Mouse (Mus musculus) monocyte, adult 2 months (primary cell): ENCODE measurements at regions not wholly inside any gene's neighbourhood (a gene's known extent, or its start where the extent isn't known, plus 50 kb on each side); places are given as distances from the start of the nearest gene placed in this dataset.

ENCODE experiments used
- DNase-seq, 2 experiments: peaks; one replicate each; pipeline ENCODE4 v3.0.0; 2022; ENCODE audit warnings: low spot score in 2 of 2, low read depth in 1 of 2

DNA sequence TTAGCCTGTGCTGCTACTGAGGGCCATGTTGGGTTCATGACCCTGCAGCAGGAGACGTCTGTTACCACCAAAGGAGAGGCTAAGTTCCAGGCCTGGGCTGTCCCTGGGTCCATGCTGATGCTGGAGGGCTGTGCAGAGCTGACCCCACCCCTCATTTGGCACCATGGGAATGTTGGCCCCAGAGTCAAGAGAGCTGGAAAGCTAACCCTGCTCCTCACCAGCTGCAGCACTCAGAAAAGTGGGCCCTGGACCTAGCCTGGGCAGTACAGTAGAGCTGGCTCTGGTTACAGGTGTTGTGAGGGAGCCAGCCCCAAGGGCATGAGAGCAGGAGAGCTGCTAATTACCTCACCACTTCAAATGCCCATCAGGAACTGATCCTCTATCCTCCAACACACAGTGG lies 500.9 kb upstream of the Nr5a2 start:
- DNase-seq = no peak

DNA sequence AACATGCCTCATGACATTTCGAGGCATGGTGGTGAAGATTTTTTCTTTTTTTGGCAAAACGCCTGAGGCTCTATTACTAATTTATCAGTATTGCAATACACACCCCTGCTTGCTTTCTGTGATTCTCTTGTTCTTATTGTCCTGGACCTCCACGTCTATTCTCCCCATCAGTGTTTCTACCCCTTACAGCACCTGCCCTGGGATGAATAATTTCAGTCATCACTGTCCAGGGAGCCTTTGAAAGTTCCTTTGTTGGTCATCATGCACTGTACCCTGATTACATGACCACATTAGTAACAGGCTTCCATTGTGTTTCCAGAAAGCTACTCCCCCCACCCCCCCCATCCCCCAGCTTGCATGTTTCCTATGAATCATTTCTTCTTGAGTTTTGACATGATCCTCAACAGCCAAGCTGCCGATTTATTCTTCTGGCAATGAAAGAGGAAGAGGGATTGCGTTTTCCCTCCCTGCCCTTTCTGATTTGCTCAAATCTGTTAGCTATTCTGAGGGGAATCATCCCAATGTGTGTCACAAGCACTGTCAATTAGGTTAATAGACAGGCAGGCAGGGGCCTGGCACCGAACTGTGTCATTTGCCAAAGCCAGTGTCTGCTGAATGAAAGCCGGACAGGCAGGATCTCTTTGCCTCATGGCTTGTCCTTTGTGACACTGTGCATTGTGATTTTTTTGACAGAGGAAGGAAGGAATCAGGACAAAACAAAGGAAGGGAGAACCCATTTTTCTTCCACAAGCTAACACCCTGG lies 493.4 kb upstream of the Nr5a2 start:
- DNase-seq = no peak

DNA sequence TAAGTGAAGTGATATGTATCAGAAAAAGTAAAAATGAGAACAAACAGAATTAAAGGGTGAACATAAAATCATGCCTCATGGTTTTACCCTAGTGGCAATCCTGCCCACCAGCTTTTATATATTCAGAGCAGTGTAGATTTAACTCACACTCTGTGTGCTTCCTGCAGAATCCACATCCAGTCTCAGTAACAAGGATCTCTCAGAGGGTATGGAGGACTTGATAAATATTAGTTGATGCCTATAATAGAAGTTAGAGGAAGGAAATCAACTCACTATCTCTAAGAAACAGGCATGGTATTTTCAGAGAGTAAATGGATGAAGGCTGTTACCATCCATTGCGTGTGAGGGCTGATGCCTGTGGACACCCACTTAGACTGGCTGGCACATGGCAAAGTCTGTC lies 492.5 kb upstream of the Nr5a2 start:
- DNase-seq = no peak

DNA sequence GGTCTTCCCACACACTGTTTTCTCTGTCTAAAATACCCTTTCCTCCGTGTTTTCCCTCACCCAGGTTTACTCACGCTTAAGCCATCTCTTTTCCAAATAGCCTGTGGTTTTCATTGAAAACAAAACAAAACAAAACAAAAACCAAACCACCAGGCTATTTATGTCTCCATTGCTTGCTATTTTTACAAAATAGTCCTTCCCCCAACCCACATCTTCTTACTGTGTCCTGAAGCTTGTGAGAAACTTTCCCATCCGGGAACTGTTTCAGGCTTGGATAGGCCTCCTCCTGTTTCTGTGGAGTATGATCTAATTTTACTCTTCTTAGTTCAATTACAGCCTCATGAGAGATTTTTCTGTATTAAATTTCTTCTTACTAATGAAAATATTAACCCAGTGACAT lies 486.2 kb upstream of the Nr5a2 start:
- no peak for DNase-seq

DNA sequence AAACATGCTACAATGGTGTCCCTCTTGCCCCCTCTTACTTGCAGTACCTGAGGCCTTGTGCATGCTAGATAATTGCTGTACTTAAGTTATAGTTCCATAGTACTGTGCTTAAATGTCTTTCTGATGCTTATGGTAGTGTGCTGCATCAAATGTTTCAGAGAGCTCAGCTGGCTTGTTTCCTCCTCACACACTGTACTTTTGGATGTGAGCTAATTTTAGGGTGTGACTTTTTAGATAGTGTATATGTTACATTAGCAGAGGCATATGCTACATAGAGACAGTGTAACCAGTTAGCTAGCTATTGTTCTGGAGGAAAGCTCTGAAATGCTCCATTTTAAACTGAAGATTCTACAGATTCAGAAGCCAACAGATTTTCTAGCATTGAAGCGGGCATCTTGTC lies 467.9 kb upstream of the Nr5a2 start:
- no peak for DNase-seq

DNA sequence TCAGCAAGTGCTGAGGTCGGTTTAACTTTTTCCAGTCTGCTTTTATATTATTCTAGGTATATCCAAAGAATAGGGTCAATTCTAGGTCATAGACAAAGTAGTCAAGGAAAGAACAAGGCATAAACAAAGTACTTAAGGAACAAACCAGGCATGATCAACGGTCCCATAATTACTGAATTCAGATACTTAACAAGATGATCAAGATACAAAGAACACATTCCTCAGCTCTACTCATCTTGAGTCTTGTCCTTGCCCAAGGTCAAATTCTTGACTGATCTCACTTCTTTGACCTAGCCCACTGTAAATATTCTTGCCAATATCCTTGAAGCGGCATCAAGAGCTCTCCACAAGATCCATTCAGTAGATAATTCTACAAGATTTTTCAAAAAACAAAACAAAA lies 458.1 kb upstream of the Nr5a2 start:
- no peak for DNase-seq

DNA sequence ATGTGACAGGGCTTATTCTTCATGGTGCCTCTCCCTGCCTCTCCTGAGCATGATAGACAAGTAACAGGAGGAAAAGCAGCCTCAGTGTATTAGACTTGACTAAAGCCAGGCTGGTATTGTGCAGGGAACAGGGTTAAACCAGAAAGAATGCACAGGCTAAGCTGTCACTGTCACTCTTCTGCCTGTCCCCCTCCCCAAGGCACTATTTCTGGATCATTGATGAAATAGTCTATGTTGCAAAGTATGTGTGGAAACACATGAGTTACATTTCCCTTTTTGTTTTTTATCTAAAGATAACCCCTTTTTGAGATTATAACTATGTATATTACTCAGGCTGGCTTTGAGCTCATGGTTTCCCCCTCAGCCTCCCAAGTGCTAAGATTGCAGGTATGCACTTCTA lies 436.5 kb upstream of the Nr5a2 start:
- DNase-seq = no peak

DNA sequence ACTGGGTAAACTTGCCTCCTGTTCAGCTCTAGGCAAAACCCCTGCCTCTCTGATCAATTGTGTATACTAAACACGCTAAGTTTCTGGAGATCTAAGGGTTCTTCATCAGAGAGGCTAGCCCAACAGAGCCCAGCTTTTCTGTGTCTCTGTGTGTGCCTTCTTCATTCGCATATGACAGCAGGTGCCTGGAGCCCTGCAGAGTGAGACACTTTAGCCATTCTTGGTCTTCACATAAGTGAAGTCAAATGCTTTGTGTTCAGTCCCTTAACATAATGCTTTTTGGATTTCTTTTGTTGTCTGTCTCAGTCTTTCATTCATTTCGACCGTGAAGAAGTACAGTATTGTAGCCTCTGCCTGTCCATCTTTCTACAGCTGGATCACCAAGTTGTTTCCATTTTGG lies 427.3 kb upstream of the Nr5a2 start:
- DNase-seq = no peak

DNA sequence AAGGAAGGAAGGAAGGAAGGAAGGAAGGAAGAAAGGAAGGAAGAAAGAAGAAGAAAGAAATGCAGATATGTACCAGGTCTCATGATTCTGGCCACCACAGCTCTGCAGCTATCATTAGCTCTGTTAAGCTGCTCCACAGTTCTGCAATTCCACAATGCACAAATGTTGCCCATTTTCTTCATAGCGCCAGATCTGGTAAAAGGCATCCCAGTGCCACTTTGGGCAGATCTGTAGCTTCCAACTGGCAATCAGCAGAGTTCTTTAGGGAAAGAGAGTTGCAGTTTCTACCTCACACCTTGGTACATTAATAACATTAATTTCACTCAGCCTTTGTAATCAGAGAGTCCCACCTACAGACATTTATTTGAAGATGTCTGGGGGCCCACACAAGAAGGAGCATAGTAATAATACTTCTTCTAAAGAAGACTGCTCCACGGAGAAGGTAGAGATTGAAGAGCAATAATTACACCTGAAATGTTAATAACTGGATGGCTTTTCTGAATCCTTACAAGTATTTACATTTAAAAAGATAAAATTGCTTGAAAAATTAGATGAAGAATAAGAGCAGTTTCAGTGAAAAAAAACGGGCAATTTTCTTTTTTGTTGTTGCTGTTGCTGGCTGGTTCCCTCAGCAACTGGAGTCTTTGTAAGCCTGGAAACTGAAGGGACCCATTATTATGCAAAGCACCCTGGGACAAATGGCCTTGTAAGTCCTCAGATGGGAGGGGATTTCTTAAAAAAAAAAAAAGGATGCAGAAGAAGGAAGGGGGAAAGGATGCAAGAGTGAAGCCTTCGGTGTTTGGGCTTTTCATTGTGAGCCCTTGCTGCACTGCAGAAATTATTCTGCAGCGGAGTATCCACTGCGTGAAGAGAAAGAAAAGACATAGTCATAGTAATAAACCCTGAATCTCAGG lies 418.1 kb upstream of the Nr5a2 start:
- no peak for DNase-seq

DNA sequence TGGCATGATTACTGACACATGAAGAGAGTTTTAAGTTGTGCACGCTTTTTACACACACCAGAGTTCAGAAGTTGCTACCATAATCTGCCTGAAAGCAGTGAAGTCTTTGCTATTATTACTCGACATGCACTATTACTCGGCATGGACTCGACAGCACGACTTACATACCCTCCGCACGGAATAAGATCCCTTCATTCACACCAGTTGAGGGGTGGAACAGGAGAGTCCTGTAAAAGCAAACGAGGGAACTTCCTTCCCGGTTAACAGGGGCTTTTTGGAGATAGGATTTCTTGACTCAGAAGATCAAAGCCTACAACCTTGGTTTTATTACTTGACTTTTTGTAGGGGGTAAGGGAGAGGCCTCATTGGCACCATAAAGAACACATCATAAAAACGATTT lies 416.4 kb upstream of the Nr5a2 start:
- DNase-seq = no peak

DNA sequence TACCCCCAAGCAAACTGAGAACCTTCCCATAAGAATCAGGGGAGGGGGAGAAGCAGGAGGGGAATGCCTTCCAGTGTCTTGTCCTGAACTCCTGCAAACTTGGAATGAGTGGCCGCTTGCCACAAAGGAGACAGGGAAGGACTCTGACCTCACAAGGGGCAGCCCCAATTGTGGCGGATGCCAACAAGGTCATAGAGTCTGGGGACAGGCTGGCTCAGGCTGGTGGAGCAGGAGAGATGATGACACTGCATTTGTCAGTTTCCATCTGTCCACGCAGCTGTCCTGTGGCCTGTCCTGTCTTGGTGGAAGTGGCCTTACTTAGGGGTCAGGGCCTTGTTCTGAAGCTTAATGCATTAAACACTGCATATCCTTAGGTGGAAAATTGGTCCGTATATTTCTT lies 414.4 kb upstream of the Nr5a2 start:
- DNase-seq = no peak

DNA sequence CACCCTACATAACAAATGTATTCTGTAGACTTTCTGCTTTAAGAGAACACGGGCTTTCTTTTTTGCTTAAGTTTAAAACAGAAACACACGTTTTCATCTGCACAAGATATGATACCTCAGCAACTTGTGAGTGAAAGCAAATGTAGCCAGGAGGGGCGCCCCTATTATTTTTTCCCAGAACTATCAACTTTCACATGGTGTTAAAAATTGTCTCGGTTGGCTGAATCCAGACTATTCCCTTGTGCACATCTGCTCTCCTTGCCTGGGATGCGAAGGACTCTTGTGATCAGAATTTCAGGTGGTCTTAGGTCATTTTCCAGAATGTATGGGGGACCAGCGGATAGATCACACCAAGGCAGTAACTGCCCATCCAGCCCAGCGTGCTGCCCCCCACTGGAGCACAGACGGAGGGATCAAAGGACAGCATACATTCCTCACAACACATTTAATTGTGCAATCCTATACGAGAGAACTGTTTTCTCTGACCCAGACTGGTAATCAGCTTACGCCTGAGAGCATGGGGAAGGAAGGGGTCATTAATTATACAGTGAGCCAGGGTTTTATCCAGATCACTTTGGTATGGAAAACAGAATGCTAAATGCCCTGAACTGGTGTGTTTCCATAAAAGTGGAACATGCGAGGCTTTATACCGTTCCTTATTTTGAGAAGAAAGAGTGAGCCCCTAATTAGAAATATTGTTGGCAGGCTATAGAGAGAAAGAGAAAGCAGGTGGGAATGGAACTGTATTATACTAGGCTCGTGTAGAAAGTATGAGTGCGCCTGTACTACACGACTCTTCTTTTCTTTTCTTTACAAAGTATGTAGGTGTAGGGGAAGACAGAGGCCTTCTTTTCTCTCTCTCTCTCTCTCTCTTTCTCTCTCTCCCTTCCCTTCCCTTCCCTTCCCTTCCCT lies 413.5 kb upstream of the Nr5a2 start:
- DNase-seq = no peak

DNA sequence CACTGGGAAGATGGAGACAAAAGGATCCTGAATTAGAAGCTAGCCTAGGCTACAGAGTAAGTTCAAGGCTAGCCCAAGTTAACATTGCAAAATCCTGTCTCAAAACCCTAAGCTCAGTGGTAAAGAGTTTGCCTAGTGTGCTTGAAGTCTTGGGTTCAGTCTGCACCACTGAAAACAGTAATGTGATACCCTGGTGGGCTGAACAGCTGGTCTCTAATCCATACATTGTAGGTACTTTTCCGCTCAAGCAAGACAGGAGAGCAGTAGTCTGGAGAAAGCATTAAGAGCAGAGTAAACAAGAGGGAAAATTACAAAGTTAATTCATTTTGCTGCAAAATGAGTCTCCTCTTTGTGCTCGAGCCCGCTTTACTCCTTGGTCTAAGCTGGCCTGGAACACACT lies 412.0 kb upstream of the Nr5a2 start:
- no peak for DNase-seq

DNA sequence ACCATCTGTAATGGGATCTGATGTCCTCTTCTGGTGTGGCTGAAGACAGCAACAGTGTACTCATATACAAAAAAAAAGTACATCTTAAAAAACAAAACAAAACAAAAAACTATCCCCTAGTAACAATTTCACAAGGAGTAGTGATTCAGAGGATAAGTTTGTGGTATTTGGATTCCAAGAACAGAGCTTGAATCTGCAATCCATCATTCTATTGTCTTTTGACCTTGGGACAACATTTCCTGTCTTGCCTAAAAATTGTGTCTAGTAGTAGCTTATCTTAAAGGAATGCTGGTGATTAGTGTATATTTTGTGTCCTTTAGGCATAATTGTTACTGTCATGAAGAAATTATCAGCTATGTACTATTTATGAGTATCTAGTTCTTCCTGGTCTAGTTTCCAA lies 404.1 kb upstream of the Nr5a2 start:
- no peak for DNase-seq

DNA sequence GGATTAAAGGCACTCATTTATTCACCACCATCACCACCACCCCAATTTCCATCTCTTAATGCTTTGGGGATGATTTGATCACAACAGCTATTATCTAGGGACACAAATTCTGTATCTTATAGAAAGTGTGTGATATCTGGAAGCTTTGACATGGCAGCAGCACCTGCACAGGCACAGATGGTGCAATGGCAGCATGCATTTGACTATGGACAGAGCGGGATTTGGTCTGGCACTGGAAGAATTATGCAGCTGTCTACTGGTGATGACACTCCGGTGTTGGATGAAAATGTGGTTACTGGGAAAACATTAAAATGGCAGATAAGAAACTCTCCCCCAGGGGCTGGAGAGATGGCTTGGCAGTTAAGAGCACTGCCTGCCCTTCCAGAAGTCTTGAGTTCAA lies 403.7 kb upstream of the Nr5a2 start:
- DNase-seq = no peak

DNA sequence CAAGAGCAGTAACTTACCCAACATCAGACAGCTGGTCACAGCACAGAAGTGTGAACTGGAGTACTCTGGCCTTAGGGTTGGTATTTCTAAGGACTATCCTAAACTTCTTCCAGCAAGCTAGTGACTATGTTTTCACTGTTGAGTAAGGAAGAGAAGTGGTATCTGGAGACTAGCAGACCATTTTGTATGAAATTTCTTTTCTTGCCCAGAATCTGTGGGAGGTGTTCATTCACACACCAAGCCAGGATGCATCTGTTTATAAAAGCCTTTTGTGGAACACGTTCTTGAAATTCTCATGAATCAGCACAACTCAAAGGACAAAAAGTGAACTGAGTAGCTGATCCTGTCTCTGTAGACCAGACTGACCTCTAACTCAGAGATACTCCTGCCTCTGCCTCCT lies 403.3 kb upstream of the Nr5a2 start:
- DNase-seq = no peak

DNA sequence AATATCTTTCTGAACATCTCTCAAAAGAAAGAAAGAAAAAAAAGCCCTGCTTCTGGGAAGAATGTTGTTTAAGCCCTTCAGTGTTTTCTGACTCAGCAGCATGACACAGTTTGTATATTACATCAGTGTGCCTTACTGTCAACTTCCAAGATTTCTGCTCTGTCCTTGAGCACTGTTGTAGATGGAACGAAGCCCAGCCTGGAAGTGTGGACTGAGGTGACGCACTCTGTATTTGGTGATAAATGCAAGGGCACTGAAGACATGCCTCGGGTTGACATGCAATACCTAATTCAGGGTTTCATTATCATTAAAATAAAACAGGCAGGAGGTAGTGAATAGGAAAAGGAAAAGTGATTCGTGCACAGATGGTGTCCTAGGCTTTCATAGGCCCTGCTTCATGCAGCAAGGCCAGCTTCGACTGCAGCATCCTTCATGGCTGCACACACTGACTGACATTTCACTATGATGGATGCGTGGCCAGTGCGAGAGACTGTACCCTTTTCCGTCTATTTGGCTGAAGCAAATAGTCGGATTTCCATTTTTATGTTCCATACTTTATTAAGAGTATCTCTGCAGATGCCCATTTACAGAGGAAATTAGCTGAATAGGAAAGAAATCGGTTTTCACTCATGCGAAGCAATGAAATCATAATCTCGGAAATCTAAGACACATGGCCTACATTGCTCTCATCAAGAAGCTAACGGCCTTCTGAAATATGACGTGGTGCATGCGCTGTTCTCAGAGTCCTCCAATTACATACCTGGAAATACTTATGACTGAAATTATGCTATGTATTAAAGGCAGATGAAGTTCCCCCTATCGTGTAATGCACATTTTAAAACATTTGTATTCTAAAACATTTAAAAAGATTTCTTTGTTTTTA lies 400.7 kb upstream of the Nr5a2 start:
- DNase-seq = no peak

DNA sequence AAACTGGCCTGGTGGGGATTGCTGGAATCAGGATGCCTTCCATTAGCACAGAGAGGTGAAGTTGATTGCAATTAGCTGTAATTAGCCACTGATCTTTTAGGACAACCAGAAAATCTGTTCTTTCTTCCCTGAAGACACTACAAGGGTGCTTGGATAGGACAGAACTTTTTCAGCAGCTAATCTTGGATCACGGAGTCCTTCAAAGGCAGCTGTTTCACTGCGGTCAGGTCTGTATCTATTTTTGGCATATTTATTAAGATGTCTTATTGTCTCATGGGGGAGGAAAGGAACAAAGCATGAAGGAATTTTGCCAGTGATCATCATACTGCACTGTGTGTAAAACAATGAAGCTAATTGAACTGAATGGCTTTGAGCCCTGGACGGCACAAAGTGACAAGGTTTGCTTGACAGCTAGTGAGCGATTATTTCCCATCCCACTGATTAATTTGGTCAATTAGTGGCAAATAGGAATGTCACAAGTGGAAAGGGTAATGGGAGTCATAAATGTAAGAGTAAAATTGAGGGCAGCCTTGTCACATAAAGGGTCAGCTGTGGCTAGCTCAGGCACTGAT lies 395.8 kb upstream of the Nr5a2 start:
- DNase-seq = no peak

DNA sequence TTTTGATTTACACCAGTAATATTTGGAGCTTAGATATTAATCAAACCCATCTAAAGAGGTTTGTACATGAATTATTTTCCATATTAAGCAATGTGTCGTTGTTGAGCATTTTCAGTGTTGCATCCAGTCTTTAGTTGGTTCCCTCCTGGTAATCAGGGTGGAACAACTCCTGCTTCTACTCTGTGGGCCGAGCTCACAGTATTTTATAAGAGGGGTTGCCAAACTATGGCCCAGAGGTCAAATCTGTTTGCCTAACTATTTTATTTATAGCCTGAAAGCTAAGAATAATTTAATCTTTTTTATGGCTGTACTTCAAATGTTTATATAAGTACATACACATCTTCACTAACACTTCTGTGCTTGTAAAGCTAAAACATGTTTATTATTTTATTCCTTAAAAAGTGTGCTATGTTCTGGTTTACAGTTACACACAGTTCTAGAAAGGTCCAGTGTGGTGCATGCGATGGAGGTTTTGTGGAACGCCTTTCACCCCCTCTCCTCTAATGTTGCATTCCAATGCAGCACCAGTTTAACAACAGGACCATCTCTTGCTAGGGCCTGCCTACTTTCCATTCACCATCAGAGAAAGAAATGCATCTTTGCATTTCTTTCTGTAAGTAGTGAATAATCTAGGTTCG lies 392.3 kb upstream of the Nr5a2 start:
- DNase-seq = no peak

DNA sequence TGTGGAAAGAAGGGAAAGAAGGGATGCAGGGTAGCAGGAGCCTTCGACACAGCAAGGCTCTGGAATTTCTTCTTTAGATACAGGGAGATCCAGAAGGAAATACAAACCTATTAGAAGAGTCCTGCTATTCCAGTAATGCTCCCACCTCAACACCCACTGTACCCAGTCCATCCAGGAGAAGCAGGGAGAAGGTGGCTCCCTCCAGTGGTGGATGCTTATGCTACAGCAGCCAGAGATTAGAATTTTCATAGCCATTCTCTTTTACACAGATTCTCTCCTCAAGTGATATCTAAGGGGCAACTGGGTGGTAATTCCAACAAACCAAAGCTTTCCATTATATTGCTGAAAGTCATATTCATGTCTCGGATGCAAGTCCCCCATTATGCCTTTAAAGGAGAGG lies 373.9 kb upstream of the Nr5a2 start:
- no peak for DNase-seq
